Mouse (Mus musculus) liver, adult 2 months (tissue): ENCODE measurements at regions not wholly inside any gene's neighbourhood (a gene's known extent, or its start where the extent isn't known, plus 50 kb on each side); places are given as distances from the start of the nearest gene placed in this dataset.

Experiments used
- CTCF ChIP-seq: fragments of 200-500 bp; IDR thresholded peaks from 2 replicates; pipeline ENCODE4 v1.5.1; 2011; ENCODE audit warnings: low read depth, low read length, control low read depth
- POLR2A ChIP-seq: fragments of 200-500 bp; IDR thresholded peaks from 2 replicates; pipeline ENCODE4 v1.6.1; 2011; ENCODE audit warnings: low read length, control low read depth; ENCODE audit not compliant: insufficient read depth; ENCODE audit errors: extremely low read depth

DNA sequence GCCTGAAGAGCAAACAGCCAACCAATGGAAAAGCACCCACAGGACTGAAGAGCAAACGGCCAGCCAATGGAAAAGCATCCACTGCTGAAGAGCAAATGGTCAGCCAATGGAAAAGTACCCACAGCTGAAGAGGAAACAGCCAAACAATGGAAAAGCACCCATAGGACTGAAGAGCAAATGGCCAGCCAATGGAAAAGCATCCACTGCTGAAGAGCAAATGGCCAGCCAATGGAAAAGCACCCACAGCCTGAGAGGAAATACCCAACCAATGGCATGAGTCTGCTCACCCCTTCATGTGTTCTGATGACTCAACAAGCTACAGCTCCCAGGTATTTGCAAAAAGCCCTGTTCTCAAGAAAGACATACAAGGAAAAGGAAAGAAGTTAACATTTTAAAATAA is 101.4 kb upstream of the Dazl start:
- no peak for TF ChIP-seq POLR2A
- no peak for TF ChIP-seq CTCF
